Mouse (Mus musculus): ENCODE data around the gene Igf1r. TPM values are rescaled to one million over a fixed set of nuclear protein-coding genes. Genes with fewer than 3 reads are reported as not detected.

Igf1r gene
- polyA plus RNA-seq, 1 experiment from 2014 or later = 23.2 TPM

DNA sequence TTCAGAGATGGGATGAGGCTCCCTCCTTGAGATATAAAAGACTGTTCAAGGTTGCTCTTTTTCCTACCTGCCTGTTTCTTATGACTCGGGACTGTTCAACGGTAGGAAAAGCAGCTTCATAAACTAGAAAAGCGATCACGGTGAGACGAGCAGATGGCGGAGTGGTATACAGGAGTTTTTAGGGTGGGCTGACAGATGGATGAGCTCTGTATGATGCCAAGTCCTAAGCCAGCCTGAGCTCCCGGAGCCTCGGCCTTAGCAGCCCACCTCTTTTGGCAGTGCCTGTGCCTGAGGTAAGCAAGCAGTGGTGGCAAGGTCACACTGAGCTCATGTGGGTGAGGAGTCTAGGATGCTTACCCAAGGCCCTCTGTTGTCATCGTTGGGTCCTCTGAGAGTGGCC is 278.2 kb downstream of the Igf1r start:
- H3K4me1 ChIP-seq (ENCODE audit: control insufficient read depth, insufficient read depth, low read length) = peaks cover 8% of the 10 kb centered on the region; the same call in 1 of the 2 replicates
- no peak overlapping the region for H3K9ac ChIP-seq (replicated peaks; ENCODE audit: low read depth, low read length)
- no peak overlapping the region for H3K27ac ChIP-seq (ENCODE audit: low read length)
- WGBS = 91% methylated on average over 9 of the region's 9 CpGs
- no peak for ATAC-seq (ENCODE audit: insufficient number of reproducible peaks, insufficient read depth, low FRiP score, low read depth)
- no peaks in the 10 kb centered on the region for H3K9me3 ChIP-seq (ENCODE audit: control insufficient read depth, low read depth, low read length)
- no peaks in the 10 kb centered on the region for H3K27me3 ChIP-seq (ENCODE audit: control insufficient read depth, insufficient read depth, low read length)
- peaks cover 9% of the 10 kb centered on the region for H3K36me3 ChIP-seq (ENCODE audit: control insufficient read depth, insufficient read depth, low read length)
- no peak overlapping the region for H3K4me2 ChIP-seq (replicated peaks; ENCODE audit: low read depth, low read length)
- no peak overlapping the region for H3K4me3 ChIP-seq (ENCODE audit: low read depth, low read length)

DNA sequence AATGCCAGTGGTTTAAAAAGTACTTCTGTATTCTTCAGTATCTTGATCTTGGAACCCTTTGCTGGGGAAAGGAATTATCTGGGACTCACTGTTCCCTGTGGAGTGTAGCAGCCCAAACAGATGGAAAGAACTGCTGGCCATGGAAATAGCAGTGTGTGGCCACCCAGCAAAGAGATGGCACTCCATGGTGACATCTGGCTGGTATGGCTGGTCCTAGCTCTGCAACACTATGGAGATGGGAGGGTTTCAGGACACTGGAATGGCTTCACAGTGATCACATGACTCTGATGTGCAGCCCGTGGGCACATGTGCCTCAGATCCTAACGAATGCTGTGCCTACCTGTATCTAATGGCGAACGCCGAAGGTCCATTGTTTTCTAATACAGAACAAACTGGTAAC is 279.9 kb downstream of the Igf1r start:
- no peak for ATAC-seq (ENCODE audit: insufficient number of reproducible peaks, insufficient read depth, low FRiP score, low read depth)
- Histone ChIP-seq H3K27ac (ENCODE audit: low read length) (no peak overlapping the region), H3K36me3 (ENCODE audit: control insufficient read depth, insufficient read depth, low read length) (no peaks in the 10 kb centered on the region; the same call in none of the 2 replicates), H3K4me1 (ENCODE audit: control insufficient read depth, insufficient read depth, low read length) (peaks cover 8% of the 10 kb centered on the region; the same call in 1 of the 2 replicates), H3K9ac (replicated peaks; ENCODE audit: low read depth, low read length) (no peak overlapping the region), H3K27me3 (ENCODE audit: control insufficient read depth, insufficient read depth, low read length) (no peaks in the 10 kb centered on the region), H3K9me3 (ENCODE audit: control insufficient read depth, low read depth, low read length) (no peaks in the 10 kb centered on the region), H3K4me2 (replicated peaks; ENCODE audit: low read depth, low read length) (no peak overlapping the region), H3K4me3 (ENCODE audit: low read depth, low read length) (no peak overlapping the region)
- WGBS = 90% methylated on average over 5 of the region's 5 CpGs

DNA sequence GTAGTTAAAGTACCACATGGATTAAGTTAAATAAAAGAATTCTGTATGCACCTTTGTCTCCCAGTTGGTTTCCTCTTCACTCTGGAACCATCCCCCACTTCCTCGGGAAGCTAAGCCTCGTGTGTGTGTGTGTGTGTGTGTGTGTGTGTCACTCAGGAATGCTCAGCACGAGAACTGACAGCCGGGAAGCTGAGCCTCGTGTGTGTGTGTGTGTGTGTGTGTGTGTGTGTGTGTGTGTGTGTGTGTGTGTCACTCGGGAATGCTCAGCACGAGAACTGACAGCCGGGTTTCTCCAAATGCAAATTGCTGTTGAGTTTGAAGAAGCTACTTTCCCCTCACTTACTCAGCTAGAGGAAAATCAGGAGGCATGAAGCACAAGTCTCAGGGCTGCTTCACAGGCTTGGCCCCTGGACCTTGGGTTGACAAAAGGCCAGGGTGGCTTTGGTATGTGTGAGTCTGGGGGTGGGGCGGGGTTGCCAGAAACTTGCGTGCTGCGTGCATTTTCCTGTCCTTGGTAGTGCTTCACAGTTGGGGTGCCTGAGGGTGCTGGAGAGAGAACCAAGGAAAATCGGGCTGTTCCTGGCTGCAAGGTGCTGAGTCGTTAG is 281.1 kb downstream of the Igf1r start:
- Histone ChIP-seq H3K4me3 (ENCODE audit: low read depth, low read length) (no peak overlapping the region), H3K4me2 (replicated peaks; ENCODE audit: low read depth, low read length) (no peak overlapping the region), H3K9me3 (ENCODE audit: control insufficient read depth, low read depth, low read length) (no peaks in the 10 kb centered on the region), H3K27me3 (ENCODE audit: control insufficient read depth, insufficient read depth, low read length) (no peaks in the 10 kb centered on the region), H3K9ac (replicated peaks; ENCODE audit: low read depth, low read length) (no peak overlapping the region), H3K36me3 (ENCODE audit: control insufficient read depth, insufficient read depth, low read length) (no peaks in the 10 kb centered on the region; the same call in none of the 2 replicates), H3K27ac (ENCODE audit: low read length) (no peak overlapping the region), H3K4me1 (ENCODE audit: control insufficient read depth, insufficient read depth, low read length) (peaks cover 5% of the 10 kb centered on the region; the same call in 1 of the 2 replicates)
- WGBS = 22% methylated on average over 13 of the region's 13 CpGs
- peak; percentile 53; the same call in 1 of the 2 replicates for ATAC-seq (ENCODE audit: insufficient number of reproducible peaks, insufficient read depth, low FRiP score, low read depth)

DNA sequence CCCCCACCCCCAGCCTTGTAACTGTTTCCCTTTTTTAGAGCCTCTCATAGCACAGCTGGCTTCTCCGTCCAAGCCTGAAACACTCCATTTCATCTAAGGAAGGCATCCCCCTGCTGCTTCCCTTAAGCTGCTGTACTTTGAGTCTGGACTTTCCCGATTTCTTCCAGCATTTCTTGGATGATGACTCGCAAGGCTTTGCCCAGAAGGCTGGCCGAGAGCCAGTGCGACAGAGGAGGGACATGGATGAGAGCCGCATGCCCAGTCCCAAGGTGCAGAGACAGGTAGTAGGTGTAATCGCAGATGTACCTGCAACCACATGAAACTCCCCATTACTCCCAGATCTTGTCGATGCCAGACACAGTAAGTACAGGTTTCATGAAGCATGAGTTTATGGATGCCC is 284.2 kb downstream of the Igf1r start:
- no peaks in the 10 kb centered on the region for H3K27me3 ChIP-seq (ENCODE audit: control insufficient read depth, insufficient read depth, low read length)
- peaks cover 5% of the 10 kb centered on the region; the same call in 1 of the 2 replicates for H3K4me1 ChIP-seq (ENCODE audit: control insufficient read depth, insufficient read depth, low read length)
- H3K4me3 ChIP-seq (ENCODE audit: low read depth, low read length) = no peak overlapping the region
- no peaks in the 10 kb centered on the region for H3K36me3 ChIP-seq (ENCODE audit: control insufficient read depth, insufficient read depth, low read length)
- 77% methylated on average over 8 of the region's 8 CpGs for WGBS
- no peak overlapping the region for H3K4me2 ChIP-seq (replicated peaks; ENCODE audit: low read depth, low read length)
- no peaks in the 10 kb centered on the region for H3K9me3 ChIP-seq (ENCODE audit: control insufficient read depth, low read depth, low read length)
- no peak overlapping the region for H3K27ac ChIP-seq (ENCODE audit: low read length)
- no peak for ATAC-seq (ENCODE audit: insufficient number of reproducible peaks, insufficient read depth, low FRiP score, low read depth)
- no peak overlapping the region for H3K9ac ChIP-seq (replicated peaks; ENCODE audit: low read depth, low read length)

DNA sequence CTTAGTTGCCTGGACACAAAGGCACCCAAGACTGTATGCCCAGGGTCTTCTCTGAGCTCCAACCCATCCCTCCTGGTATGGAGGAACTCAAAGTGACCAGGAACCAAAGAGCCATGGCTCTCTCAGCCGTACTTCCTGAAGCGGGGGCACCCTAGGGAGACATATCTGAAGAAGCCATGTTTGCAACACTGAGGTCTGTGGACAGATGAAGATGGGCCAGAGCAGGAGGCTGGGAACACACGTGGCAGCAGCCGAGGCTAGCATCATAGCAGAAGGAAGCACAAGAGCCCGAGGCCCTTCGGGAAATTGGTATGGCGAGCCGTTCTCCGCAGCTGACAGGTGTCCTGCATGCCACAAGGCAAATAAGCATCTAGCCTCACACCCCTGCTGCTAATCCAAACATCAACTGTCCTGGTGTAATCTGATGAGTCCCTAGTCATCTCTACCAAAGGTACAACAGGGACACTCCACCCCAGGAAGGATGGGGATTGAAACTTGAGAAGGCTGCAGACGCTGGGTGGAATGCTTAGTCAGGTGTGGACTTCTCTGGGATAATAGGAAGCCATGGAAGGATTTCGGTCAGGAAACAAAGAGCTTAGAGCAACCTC is 286.7 kb downstream of the Igf1r start:
- Histone ChIP-seq H3K4me3 (ENCODE audit: low read depth, low read length) (no peak overlapping the region), H3K4me2 (replicated peaks; ENCODE audit: low read depth, low read length) (no peak overlapping the region), H3K36me3 (ENCODE audit: control insufficient read depth, insufficient read depth, low read length) (no peaks in the 10 kb centered on the region), H3K27ac (ENCODE audit: low read length) (no peak overlapping the region), H3K27me3 (ENCODE audit: control insufficient read depth, insufficient read depth, low read length) (no peaks in the 10 kb centered on the region), H3K9me3 (ENCODE audit: control insufficient read depth, low read depth, low read length) (no peaks in the 10 kb centered on the region), H3K4me1 (ENCODE audit: control insufficient read depth, insufficient read depth, low read length) (0 out of 2 replicates have a peak, but pooled peaks cover under 1% of the 10 kb centered on the region), H3K9ac (replicated peaks; ENCODE audit: low read depth, low read length) (no peak overlapping the region)
- 48% methylated on average over 11 of the region's 11 CpGs for WGBS
- ATAC-seq (ENCODE audit: insufficient number of reproducible peaks, insufficient read depth, low FRiP score, low read depth) = no peak

DNA sequence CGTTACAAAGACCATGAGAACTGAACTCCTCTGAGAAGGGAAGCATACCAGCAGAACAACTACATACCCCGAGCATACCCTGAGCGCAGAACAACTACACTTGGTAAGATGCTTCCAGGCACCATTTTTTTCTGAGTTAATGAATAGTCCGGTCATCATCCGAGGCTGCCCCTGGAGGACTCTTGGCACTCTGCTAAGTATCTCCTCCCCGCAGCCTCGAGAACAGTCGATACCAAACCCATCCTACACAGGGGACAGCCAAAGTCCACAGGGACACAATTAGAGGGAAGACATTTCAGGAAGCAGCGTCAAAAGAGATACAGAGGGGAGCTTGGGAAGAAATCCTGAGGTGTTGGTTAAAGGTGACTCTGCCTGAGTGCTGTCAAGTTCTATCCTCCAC is 288.6 kb downstream of the Igf1r start:
- H3K27me3 ChIP-seq (ENCODE audit: control insufficient read depth, insufficient read depth, low read length) = no peaks in the 10 kb centered on the region
- no peak overlapping the region for H3K4me3 ChIP-seq (ENCODE audit: low read depth, low read length)
- H3K4me1 ChIP-seq (ENCODE audit: control insufficient read depth, insufficient read depth, low read length) = no peaks in the 10 kb centered on the region
- H3K4me2 ChIP-seq (replicated peaks; ENCODE audit: low read depth, low read length) = no peak overlapping the region
- ATAC-seq (ENCODE audit: insufficient number of reproducible peaks, insufficient read depth, low FRiP score, low read depth) = no peak
- no peaks in the 10 kb centered on the region for H3K9me3 ChIP-seq (ENCODE audit: control insufficient read depth, low read depth, low read length)
- H3K36me3 ChIP-seq (ENCODE audit: control insufficient read depth, insufficient read depth, low read length) = no peaks in the 10 kb centered on the region
- H3K27ac ChIP-seq (ENCODE audit: low read length) = no peak overlapping the region
- H3K9ac ChIP-seq (replicated peaks; ENCODE audit: low read depth, low read length) = no peak overlapping the region
- 87% methylated on average over 9 of the region's 9 CpGs for WGBS

DNA sequence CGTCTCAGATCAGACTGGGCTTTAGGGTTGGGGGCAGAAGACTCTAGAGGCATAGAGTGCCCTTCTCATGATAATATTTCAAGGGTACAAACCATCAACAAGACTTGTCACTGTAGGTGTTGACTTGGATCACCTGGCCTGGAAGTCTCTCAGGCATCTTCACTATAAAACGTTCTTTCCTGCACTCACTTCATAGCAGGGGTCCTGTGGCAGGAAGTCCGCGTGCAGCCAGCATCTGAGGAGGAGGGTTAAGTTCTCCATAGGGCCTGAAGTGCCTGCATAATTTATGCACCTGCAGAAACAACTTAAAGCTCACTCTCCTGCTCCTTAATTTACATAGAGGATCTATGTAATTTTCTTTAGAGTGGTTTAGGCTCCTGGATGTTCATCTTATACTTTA is 293.1 kb downstream of the Igf1r start:
- Histone ChIP-seq H3K9me3 (ENCODE audit: control insufficient read depth, low read depth, low read length) (no peaks in the 10 kb centered on the region; the same call in 1 of the 2 replicates), H3K27ac (ENCODE audit: low read length) (no peak overlapping the region), H3K4me2 (replicated peaks; ENCODE audit: low read depth, low read length) (no peak overlapping the region), H3K36me3 (ENCODE audit: control insufficient read depth, insufficient read depth, low read length) (no peaks in the 10 kb centered on the region), H3K4me3 (ENCODE audit: low read depth, low read length) (no peak overlapping the region), H3K9ac (replicated peaks; ENCODE audit: low read depth, low read length) (no peak overlapping the region), H3K27me3 (ENCODE audit: control insufficient read depth, insufficient read depth, low read length) (no peaks in the 10 kb centered on the region), H3K4me1 (ENCODE audit: control insufficient read depth, insufficient read depth, low read length) (no peaks in the 10 kb centered on the region)
- WGBS = 44% methylated on average over 4 of the region's 4 CpGs
- no peak for ATAC-seq (ENCODE audit: insufficient number of reproducible peaks, insufficient read depth, low FRiP score, low read depth)

DNA sequence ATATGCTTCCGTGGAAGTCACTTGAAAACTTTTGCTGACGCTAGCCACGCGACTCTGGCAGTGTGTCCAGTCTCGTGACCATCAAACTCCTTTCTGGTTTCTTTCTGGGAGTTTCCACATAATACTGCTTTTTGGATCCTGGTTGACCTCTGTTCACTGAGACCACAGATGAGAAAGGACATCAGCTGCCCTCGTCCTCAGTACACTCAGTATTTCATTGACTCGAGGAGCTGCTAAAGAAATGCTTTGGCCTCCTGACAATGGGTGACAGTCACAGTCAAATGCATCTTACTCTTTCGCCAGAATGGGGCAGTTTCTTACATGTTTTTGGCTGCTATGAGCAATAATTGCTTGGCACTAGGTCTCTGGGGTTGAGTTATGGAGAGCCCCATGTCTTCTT is 293.6 kb downstream of the Igf1r start:
- no peak overlapping the region for H3K4me2 ChIP-seq (replicated peaks; ENCODE audit: low read depth, low read length)
- WGBS = 76% methylated on average over 8 of the region's 8 CpGs
- H3K9ac ChIP-seq (replicated peaks; ENCODE audit: low read depth, low read length) = no peak overlapping the region
- H3K27ac ChIP-seq (ENCODE audit: low read length) = no peak overlapping the region
- no peaks in the 10 kb centered on the region; the same call in 1 of the 2 replicates for H3K9me3 ChIP-seq (ENCODE audit: control insufficient read depth, low read depth, low read length)
- H3K27me3 ChIP-seq (ENCODE audit: control insufficient read depth, insufficient read depth, low read length) = no peaks in the 10 kb centered on the region
- no peaks in the 10 kb centered on the region for H3K4me1 ChIP-seq (ENCODE audit: control insufficient read depth, insufficient read depth, low read length)
- H3K4me3 ChIP-seq (ENCODE audit: low read depth, low read length) = no peak overlapping the region
- no peaks in the 10 kb centered on the region for H3K36me3 ChIP-seq (ENCODE audit: control insufficient read depth, insufficient read depth, low read length)
- no peak for ATAC-seq (ENCODE audit: insufficient number of reproducible peaks, insufficient read depth, low FRiP score, low read depth)

Measured in stomach, embryonic 14.5 days (tissue).